Mouse (Mus musculus) thymus, postnatal 36 days (tissue): ENCODE data around the gene Creb1.

Experiments
- DNase-seq, 2 experiments: peaks; one replicate each; pipeline ENCODE4 v3.0.0; 2022; ENCODE audit warnings: mixed read lengths in 2 of 2

Gene Creb1

DNA sequence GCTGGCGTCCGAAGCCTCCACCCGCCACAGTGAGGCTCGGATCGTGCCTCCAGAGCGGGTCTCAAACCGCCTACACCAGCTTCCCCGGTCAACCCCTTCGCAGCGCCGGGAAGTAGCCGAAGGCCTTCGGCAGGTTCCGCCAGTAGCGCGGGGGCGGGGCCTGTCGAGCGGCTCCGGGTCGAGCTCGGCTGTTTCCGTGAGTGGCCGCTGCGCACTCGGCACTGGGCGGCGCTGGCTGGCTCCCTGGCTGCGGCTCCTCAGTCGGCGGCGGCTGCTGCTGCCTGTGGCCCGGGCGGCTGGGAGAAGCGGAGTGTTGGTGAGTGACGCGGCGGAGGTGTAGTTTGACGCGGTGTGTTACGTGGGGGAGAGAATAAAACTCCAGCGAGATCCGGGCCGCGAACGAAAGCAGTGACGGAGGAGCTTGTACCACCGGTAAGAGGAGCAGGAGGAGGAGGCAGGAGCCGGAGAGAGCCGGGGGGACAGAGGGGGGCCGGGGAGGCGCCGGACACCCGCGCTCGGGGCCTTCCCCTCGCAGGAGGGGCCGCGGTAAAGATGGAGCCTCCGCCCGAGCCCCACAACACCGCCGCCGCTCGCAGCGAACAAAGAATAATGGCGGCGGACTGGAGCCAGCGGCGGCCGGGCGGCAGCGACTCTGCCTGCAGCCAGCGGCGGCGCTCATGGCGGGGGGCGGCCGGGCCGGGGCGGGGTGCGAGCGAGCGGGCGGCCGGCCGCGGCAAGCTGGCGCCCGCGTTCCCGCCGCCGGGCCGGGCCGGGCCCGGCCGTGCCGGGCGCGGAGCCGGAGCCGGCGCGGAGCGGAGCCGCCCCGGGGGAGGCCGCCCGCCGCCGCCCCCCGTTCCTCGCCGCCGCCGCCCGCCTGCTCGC lies at the start of gene Creb1:
TSS of gene Creb1 (plus strand) at position 57 of the 882 bp plus-strand sequence.
- peak; percentile 98 to 99 for DNase-seq

DNA sequence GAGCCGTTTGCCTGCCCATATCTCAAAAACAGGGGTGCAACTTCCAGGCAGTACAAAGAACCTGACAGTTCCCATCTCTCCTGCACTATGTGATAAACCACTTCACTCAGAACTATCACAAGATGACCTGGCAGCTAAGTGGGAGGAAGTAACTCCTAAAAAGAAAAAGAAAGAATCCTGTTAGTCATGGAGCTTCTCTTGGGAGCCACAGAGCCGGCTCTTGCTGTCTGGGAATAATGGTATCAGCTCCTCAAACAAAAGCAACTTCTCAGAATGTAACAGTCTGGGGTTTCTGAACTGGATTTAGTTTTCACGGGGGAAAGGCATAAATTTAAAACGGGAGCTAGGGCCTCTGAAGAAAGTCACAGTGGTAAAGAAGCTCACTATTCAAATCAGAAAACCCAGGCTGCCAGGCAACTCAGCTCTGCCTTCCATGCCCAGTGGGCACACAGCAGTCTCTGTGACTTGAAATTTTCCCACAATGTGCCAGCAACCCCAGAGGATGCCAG lies 43.9 kb upstream of the Creb1 start:
- DNase-seq: no peak

DNA sequence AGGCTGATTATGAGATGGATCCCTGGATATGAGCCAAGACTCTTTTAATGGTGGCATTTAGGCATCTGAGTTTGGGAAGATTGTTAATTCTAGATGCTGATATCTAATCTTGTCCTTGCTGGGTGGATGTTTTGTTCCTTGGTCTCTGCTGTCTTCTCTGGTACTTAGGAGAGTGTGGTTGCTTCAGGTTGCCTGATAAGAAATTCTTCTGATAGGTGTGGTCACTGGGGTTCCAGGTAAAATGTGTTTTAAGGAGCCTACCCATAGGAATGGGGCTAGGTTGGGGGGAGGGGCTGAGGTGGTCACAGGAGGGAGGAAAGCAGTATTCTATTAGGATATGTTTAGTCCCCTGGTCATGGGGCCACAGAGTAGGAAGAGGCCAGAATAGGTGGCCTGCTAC lies 35.6 kb upstream of the Creb1 start:
- DNase-seq: no peak

DNA sequence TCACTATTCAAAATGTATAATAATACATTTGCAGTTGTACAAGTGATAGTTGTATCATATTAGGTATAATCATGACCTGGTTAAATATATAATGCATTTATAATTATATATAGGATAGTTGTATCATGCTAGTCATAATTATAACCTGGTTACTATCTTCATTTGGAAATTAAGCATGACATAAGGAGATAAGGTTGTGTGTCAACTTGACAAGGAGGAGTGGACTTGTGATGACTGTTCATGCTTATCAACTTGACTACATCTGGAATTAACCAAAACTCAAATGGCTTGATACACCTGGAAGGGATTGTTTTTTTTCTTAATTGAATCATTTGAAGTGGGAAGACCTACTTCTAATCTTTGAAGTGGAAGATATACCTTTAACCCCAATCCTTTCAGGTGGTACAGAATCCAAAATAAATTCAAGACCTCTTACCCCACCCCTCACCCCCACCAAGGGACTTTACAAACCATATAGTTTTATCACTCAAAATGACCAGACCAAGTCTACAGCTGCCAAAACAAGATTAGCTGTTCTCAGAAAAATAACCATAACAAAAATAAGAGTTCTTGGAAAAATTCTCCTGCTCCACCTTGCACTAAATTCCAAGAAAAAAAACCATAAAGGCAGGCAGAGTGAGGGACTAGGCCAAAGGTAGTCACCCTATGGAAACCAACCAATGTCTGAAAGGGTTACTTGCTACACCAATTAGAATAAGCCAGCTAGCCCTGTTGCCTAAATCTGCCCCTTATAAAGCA lies 30.9 kb upstream of the Creb1 start:
- no peak for DNase-seq

DNA sequence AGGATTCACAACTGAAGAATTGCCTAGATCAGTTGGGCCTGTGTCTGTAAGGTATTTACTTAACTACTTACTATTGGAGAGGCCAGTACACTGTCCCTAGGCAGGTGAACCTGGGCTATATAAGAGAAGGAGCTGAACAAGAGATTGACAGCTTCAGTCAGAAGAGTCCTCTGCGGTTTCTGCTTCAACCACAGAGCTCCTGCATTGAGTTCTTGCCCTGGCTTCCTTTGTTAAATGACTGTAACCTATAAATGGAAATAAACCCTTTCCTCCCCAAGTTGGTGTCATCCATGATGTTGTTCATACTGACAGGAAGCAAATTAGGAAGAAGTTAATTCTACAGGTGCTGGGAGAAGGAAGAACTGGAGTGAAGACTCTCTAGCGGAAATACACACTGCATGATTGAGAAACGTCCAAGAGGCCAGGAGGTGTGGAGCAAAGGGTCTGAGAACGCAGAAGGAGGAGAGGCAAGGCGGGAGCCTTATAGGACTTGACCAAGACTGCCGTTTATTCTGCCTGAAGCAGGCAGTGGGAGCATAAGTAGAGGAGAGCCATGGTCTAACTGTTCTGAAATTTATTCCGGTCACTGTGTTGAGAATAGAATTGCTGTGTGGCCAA lies 23.9 kb upstream of the Creb1 start:
- peak; percentile 43 to 51 for DNase-seq

DNA sequence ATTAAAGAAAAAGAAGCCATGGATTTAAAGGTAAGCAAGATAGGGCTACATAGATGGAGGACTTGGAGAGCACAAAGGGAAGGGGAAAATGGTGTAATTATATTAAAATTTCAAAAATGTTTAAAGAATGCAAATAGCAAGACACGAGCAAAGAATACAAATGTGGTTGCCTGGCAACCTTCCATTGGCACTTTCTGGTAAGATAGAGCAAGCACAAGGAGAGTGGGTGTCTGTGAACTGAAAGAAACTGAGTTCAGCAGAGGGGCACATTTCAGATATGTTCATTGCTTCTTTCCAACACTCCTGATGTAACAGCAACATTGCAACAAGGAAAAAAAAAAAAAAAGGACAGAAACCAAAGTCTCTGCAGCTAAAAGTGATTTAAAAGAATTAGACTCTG lies 22.8 kb upstream of the Creb1 start:
- no peak for DNase-seq

DNA sequence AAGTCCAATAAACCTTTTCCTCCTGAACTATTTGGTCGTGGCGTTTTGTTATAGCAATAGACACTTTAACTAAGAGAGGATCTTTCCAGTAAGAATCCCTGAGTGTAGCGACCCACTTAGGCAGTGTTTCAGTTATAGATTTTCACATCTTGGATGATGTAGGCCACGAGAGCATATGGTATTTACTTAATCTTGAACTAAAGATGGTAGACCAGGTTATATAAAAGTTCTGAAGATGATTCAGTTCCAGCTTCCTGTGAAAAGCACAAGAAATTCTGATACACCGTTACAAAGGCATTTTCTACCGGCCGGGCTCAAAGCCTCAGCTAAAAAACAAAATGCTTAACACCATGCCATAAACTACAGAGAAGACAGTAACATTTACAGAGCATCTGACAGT lies 18.3 kb upstream of the Creb1 start:
- no peak for DNase-seq

DNA sequence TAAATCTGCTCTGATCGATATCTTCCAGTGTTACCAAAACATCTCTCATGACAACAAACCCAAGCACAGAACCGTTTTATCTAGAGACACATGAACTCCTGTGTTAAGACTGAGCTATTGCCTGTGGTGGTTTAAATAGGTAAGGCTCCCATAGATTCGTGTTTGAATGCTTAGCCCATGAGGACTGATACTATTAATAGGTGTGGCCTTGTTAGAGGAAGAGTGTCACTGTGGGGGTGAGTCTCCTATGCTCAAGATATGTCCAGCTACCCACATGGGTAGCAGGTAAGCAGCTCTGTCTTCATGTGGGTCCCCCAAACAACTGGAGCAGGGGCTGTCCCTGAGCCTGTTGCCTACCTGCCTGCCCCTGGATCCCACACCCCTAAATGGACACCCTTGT lies 15.9 kb upstream of the Creb1 start:
- DNase-seq: no peak

DNA sequence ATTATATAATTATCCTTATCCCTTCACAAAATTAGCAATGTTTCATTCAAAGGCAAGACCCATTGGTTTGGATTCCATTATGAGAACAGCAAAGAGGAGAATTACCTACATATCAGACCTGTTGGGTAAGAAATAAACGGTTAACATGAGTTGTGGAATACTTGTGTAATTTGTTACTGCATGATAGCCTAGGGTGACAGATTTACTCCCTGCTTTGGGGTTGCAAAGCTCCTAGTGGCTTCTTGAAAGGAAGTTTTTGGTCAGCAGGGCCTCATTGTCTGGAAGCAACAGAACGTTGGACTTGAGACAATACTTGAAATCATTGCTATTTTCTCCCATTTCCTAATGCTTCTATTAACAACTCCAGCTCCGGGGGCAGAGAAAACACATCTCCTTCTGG lies 14.0 kb upstream of the Creb1 start:
- no peak for DNase-seq

DNA sequence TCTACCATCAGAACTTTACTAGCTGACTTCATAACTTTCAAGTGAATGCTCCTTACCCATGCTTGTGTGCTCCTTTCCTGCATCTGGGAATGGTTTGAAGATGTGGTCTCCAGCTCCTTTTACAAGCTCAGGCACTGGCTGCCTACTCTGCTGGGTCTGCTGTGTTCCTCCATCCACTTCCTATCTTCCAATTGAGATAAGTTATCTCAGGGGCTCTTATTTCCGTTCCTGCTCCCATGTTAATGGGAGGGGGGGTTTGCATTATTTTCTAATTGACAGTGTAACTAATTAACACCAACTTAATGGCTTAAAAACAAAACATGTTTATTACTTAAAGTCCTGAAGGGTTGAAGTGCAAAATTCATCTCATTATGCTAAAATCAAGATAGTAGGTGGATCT lies 13.1 kb upstream of the Creb1 start:
- no peak for DNase-seq

DNA sequence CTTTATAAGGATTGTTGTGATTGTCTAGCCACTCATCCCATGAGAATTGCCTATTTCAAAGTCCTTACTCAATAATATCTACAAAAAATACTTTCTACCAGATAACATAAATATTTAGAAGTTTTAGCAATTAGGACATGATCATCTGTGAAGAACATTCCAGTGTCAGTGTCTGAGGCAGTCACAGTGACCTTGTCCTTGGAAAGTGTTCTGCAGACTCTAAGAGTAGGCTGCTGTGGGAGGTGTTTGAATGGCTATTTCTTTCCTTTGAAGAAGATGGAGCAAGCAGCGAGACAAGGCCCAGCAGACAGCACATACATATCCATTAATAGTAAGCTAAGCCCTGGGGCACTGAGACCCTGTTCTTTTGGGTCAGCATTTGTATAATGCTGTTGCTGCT lies 12.5 kb upstream of the Creb1 start:
- DNase-seq: no peak

DNA sequence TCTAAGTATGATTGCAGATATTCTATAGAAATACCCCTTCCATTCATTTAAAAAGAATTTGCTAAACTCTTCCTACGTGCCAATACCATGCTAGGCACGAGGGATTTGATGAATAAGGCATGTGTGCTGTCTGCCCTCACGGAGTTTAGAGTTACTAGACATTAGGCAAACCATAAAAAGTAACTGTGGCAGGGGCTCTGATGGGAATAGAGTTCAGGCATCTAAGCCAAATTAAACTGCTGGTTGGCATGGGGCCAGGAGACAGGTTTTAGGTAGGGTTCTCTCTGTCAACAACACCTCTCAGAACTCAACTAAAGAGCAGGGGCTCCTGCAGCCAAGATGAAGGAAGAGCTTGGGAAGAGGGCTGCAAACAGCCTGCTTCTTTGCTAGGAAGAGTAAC lies 10.7 kb upstream of the Creb1 start:
- no peak for DNase-seq

DNA sequence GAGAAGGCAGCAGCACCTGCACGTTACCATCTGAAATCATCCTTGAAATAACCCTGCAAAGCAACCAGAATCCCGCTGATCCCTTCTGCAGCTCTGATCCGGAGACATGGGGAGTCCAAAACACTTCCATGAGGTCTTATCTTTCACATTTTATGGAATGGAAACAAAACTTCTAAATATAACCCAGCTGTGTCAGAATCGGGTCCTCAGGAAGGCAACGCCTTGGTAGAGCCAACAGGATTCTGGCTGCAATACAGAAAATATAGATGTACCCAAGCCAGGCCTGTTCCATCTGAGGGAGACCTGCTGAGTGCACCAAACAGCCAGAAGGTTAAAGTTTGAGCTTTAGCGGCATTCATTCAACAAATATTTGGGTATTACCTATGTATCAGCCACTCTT lies 9.8 kb upstream of the Creb1 start:
- no peak for DNase-seq

DNA sequence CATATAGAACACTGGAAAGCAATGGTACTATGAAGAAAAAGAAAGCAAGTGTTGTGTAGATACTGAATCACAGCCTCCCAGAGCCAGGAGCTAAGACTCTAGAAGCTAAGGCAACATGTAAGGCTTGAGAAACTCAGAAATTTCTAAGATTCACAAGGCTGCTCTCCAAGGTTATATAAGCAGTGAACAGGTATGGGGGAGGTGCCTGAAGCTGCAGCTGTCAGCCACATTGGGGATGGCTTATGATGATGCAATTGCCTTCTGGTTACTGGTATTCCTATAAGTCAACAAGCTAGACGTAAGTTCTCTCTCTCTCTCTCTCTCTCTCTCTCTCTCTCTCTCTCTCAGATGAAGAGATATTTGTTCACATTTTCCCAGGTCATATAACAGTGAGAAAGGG lies 9.3 kb upstream of the Creb1 start:
- DNase-seq: peak in 1 of 2 experiments; percentile 34

DNA sequence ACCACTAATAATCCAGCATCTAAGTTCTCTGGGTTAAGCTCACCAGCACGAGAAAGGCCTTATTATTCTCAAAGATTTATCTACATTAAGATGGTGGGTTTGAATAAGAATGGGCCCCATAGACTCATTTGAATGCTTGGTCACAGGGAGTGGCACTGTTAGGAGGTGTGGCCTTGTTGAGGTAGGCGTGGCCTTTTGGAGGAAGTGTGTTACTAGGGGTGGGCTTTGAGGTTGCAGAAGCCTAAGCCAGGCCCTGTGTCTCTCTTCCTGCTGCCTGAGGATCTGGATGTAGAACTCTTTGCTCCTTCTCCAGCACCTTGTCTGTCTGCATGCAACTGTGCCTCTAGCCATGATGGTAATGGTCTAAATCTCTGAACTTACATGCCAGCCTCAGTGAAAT lies 7.8 kb upstream of the Creb1 start:
- DNase-seq: no peak

DNA sequence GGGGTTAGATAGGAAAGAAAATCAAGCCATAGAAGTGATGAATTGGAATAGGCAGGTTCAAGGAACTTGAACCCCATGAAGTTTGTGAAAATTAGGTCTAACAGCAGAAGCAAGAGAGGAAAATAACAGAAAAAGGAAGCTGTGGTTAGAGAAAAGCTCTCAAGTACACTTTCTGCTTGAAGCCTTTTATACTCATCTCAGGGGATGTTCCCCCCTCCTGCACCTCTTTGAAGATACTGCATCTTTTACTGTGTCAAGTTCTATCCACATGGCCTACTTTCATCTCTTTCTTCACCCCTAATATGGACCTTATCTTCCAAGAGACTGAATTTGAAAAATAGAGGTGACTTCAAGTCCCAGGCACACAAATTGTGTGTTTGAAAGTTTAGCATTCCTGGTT lies 4.8 kb upstream of the Creb1 start:
- DNase-seq: peak in 1 of 2 experiments; percentile 47

DNA sequence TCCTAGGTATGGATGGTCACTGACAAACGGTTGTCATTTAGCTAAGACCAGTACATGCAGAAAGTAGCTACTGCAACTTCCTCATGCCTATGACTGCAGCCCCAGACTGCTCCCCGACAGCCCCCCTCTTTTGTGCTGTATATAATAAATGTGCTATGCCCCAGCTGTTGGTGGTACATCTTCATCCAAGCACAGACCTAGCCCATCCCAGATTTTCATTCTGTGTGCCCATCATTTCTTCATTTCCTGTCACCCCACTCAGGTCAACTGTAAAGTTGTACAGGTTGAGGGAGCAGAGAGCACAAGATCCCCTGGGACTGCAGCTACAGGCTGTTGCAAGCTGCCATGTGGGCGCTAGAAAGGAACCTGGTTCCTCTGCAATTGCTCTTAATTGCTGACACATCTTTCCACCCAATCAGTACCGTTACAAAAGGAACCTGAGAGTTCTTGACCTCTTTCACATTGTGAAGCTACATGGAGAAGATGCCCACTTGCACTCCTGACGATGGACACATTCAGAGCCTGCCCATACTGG lies 2.6 kb upstream of the Creb1 start:
- peak; percentile 57 to 58 for DNase-seq

DNA sequence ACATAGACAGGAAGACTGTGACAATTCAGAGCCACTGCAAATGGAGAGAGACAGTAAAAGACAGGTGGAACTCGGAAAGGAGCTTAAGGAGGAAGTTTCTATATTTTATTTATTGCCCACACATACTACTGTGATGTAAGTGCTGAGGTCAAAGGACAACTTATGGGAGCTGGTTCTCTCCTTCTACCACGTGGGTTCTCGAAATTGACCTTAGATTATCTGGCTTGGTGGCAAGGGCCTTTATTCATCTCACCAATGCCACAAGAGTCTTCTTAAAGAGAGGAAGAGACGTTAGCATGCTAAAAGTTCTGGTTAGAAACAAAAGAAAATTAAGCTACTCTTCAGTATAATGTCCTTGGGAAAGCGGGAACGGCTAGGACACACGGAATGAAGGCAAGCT lies 897 bp upstream of the Creb1 start:
- DNase-seq: no peak

DNA sequence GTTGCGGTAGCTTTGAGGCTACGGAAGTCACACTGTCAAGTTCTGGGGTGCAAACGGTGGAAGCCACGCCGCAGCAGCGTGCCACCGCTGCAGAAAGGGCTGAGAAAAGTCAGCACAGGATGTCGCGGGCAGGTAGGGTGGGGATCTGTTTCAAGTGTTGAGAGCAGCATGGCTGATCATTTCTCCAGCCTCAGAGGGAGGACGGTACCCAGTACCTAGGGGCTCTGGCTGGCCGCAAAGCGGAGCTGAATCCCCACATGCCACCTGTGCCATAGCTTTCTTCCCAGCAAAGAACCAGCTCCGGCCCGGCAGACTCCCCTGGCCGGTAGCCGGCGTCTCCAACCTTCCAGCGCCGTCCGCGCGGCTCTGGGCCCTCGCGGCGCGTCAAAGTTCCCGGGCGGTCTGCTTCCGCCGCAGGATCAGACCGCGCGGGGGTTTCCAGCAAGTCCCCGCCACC lies 350 bp upstream of the Creb1 start:
- peak; percentile 89 to 94 for DNase-seq

DNA sequence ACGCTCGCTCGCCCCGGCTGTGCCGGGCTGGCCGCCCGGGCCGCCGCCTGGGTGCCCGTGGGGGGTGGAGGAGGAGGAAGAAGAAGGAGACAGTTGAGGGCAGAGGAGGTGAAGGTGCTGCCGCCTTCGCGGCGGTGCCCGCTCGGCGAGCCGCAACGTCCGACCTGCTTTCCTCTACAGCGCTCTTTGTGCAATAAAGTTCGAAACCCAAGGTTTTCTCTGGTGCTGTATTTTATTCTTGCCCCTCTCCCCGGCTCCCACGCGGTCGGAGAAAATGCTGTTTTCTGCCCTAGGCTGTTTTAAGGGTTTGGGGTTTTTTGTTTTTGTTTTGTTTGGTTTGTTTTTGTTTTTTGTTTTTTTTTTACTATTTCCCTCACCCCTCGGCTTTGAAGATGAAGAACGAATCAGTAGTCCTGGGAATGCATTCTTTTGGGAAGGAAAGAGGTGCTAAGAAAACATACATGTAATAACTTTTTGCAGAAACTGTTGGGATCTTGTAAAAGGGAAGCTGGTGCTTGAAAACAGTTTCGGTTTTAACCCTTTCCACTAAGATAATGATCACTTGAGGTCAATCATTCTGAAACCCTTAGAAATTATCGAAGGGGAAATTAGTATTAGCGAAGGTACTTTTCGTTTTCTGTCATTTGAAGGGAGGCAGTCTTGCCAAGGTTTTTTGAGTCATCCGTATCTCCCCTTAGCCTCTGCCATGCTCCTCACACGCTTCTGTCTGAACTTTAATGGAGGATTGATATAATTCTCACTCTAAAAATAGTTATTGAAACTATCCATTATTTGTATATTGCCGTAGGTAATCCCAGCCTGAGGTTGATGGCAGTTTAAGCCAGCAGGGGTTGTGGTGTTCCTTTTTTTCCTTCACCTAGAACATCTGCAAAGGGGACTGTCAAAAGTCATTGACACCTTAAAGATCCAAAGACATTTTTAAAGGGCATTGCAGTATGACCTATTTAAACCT lies 1.3 kb downstream of the Creb1 start:
- peak; percentile 67 to 82 for DNase-seq

DNA sequence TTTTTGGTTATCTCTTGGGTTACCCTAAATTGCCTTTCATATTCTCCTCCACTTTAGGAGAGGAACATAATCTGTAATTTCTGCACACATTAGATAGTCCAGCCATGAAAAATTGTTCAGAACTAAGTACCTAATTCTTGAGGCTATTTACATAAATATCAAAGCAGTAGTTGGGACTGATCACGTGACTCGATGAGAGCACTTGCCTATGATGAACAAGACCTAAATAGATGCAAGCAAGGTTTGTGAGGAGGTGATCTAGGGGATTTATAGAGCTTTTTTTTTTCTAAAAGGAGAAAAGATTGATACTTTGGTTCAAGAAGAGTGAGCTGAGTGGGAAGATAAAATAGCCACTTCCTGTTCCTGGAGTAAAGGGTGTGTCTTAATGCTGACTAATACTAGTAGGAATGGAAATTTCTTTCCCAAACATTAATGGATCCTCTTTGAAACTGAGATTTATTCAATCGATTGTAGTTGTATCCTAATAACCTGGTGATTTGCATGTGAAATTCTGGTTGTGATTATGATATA lies 6.5 kb downstream of the Creb1 start:
- DNase-seq: no peak

DNA sequence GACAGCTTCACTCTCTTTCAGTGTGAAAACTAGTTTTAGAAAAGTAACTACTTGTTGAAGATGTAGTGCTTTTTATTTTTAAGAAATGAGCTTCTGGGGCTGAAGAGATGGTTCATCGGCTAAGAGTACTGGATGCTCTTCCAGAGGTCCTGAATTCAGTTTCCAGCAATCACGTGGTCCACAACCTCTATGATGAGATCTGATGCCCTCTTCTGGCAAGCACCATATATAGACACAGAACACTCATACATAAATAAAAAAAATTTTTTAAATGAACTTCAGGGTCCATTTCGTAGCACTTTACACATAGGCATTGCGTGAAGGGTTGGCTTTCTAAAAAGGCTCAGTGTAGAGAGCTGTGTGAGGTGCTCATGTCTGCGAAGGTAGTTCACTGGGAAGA lies 11.3 kb downstream of the Creb1 start:
- no peak for DNase-seq
